Mouse (Mus musculus): ENCODE data around the gene Ntn3. TPM values are rescaled to one million over a fixed set of nuclear protein-coding genes. Genes with fewer than 3 reads are reported as not detected.

Ntn3 gene
- polyA plus RNA-seq, 1 experiment from 2014 or later, result 5.4 TPM

- WGBS, result 4% methylated on average over 62 of the region's 62 CpGs
- 0 out of 2 replicates have a peak overlapping the region, but pooled peaks have one; percentile 7 for H3K27ac ChIP-seq (ENCODE audit: low read length)
- H3K4me2 ChIP-seq (ENCODE audit: low read depth, low read length), result peak overlapping the region; percentile 90
- H3K9me3 ChIP-seq (replicated peaks; ENCODE audit: control insufficient read depth, low read length), result no peaks in the 10 kb centered on the region
- H3K4me3 ChIP-seq (replicated peaks; ENCODE audit: low read length), result peak overlapping the region; percentile 67
- no peaks in the 10 kb centered on the region for H3K36me3 ChIP-seq (ENCODE audit: control insufficient read depth, insufficient read depth, low read length)
- H3K9ac ChIP-seq (ENCODE audit: low read length), result peak overlapping the region; percentile 77
- peak; percentile 7; the same call in 1 of the 2 replicates for ATAC-seq (ENCODE audit: insufficient read depth, low FRiP score)
- H3K27me3 ChIP-seq (ENCODE audit: control insufficient read depth, insufficient read depth, low read length), result peaks cover 14% of the 10 kb centered on the region; the same call in 1 of the 2 replicates
- peaks cover 66% of the 10 kb centered on the region for H3K4me1 ChIP-seq (ENCODE audit: control insufficient read depth, insufficient read depth, low read length)
Measured at GRCm38 (mm10) chr17:24206451-24207351, 2.6 kb downstream of the Ntn3 start.

DNA sequence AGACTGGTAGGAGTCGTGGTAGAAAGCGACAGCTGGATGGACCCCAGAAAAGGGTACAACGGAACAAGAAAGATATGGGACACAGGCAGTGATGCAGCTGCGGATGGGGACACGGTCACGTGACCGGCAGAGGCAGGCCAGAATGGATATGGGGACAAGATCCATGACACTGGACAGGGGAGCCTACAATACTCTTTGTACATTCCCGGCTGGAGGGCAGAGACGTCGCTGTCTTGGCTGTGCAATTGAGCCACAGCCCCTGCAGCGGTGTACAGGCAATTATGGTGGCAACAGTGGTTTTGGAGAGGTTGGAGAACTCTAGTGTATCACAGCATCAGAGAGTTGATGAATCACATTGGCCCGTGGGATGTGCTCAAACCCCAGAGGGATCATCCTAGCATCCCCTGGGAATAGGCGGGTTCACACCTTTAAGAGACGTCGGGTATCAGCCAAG, 3.4 kb downstream of the Ntn3 start:
- Histone ChIP-seq H3K36me3 (ENCODE audit: control insufficient read depth, insufficient read depth, low read length) (no peaks in the 10 kb centered on the region), H3K9me3 (replicated peaks; ENCODE audit: control insufficient read depth, low read length) (no peaks in the 10 kb centered on the region), H3K27me3 (ENCODE audit: control insufficient read depth, insufficient read depth, low read length) (peaks cover 14% of the 10 kb centered on the region; the same call in 1 of the 2 replicates), H3K4me2 (ENCODE audit: low read depth, low read length) (peak overlapping the region; percentile 90), H3K4me1 (ENCODE audit: control insufficient read depth, insufficient read depth, low read length) (peaks cover 59% of the 10 kb centered on the region), H3K4me3 (replicated peaks; ENCODE audit: low read length) (peak overlapping the region; percentile 67), H3K9ac (ENCODE audit: low read length) (peak overlapping the region; percentile 82), H3K27ac (ENCODE audit: low read length) (peak overlapping the region; percentile 41; the same call in 1 of the 2 replicates)
- ATAC-seq (ENCODE audit: insufficient read depth, low FRiP score), result no peak; the same call in 1 of the 2 replicates
- 7% methylated on average over 15 of the region's 15 CpGs for WGBS

GRCm38 (mm10) chr17:24205284-24205888, 3.9 kb downstream of the Ntn3 start, which contains the start of gene Tbc1d24:
TSS of gene Tbc1d24 (minus strand) at chr17:24205562.
- Histone ChIP-seq H3K4me1 (ENCODE audit: control insufficient read depth, insufficient read depth, low read length) (peaks cover 56% of the 10 kb centered on the region), H3K4me3 (replicated peaks; ENCODE audit: low read length) (peak within 1 kb of the TSS; percentile 67), H3K36me3 (ENCODE audit: control insufficient read depth, insufficient read depth, low read length) (no peaks in the 10 kb centered on the region), H3K27me3 (ENCODE audit: control insufficient read depth, insufficient read depth, low read length) (peaks cover 14% of the 10 kb centered on the region; the same call in 1 of the 2 replicates), H3K9me3 (replicated peaks; ENCODE audit: control insufficient read depth, low read length) (no peaks in the 10 kb centered on the region), H3K27ac (ENCODE audit: low read length) (peak within 1 kb of the TSS; percentile 41; the same call in 1 of the 2 replicates), H3K9ac (ENCODE audit: low read length) (peak within 1 kb of the TSS; percentile 82), H3K4me2 (ENCODE audit: low read depth, low read length) (peak within 1 kb of the TSS; percentile 90)
- peak; percentile 55 for ATAC-seq (ENCODE audit: insufficient read depth, low FRiP score)
- WGBS, result under 1% methylated on average over 65 of the region's 65 CpGs

- Histone ChIP-seq H3K4me1 (ENCODE audit: control insufficient read depth, insufficient read depth, low read length) (peaks cover 54% of the 10 kb centered on the region), H3K36me3 (ENCODE audit: control insufficient read depth, insufficient read depth, low read length) (no peaks in the 10 kb centered on the region), H3K27me3 (ENCODE audit: control insufficient read depth, insufficient read depth, low read length) (peaks cover 14% of the 10 kb centered on the region; the same call in 1 of the 2 replicates), H3K4me3 (replicated peaks; ENCODE audit: low read length) (peak overlapping the region; percentile 67), H3K9ac (ENCODE audit: low read length) (peak overlapping the region; percentile 82), H3K27ac (ENCODE audit: low read length) (0 out of 2 replicates have a peak overlapping the region, but pooled peaks have one; percentile 25), H3K4me2 (ENCODE audit: low read depth, low read length) (peak overlapping the region; percentile 90), H3K9me3 (replicated peaks; ENCODE audit: control insufficient read depth, low read length) (no peaks in the 10 kb centered on the region)
- ATAC-seq (ENCODE audit: insufficient read depth, low FRiP score), result no peak
- 6% methylated on average over 7 of the region's 7 CpGs for WGBS
Measured at GRCm38 (mm10) chr17:24204846-24205245, 4.5 kb downstream of the Ntn3 start.

DNA sequence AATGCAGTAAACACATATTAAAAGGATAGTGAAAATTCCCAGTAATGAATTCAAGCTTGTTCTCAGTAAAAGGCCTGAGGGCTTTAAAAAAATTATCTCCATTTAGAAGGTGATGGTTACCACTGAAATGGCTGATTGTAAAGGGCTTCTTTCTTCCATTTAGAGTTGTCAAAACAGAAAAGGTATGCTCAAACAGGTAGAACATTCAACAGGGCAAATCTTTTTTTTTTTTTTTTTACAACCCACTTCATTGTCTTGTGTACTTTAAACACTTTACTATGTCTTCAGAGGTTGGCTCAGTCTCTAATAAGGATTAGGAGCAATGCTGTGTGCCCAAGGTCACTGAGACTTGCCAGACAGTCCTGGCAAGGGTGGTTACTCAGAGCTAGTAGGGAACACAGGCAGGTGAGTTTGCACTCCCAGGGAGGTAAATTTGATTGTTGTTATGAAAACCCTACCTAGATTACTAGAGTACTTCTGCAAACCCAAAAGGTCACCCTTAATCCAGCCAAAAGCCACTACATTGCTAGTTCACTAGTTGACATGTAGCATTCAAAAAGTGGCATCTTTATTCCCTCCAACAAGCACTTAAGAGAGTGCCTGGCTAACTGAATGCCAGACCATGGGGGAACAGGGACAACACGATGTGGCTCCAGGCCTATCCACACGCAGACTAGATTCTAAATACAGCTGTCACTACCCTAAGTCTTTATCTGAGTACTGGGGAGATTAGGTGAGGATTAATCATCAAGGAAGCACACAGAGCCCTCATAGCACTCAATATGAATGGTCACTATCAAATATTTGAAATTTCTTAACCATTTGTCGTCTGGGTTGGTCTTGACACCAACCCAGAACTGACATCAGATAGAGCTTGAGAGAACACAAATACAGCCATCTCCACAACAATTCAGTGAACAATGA, 5.5 kb downstream of the Ntn3 start:
- Histone ChIP-seq H3K27ac (ENCODE audit: low read length) (no peak overlapping the region), H3K4me1 (ENCODE audit: control insufficient read depth, insufficient read depth, low read length) (peaks cover 46% of the 10 kb centered on the region), H3K27me3 (ENCODE audit: control insufficient read depth, insufficient read depth, low read length) (peaks cover 14% of the 10 kb centered on the region; the same call in 1 of the 2 replicates), H3K4me3 (replicated peaks; ENCODE audit: low read length) (no peak overlapping the region), H3K9ac (ENCODE audit: low read length) (no peak overlapping the region), H3K36me3 (ENCODE audit: control insufficient read depth, insufficient read depth, low read length) (no peaks in the 10 kb centered on the region), H3K9me3 (replicated peaks; ENCODE audit: control insufficient read depth, low read length) (no peaks in the 10 kb centered on the region), H3K4me2 (ENCODE audit: low read depth, low read length) (peak overlapping the region; percentile 90)
- 58% methylated on average over 3 of the region's 3 CpGs for WGBS
- no peak for ATAC-seq (ENCODE audit: insufficient read depth, low FRiP score)

DNA sequence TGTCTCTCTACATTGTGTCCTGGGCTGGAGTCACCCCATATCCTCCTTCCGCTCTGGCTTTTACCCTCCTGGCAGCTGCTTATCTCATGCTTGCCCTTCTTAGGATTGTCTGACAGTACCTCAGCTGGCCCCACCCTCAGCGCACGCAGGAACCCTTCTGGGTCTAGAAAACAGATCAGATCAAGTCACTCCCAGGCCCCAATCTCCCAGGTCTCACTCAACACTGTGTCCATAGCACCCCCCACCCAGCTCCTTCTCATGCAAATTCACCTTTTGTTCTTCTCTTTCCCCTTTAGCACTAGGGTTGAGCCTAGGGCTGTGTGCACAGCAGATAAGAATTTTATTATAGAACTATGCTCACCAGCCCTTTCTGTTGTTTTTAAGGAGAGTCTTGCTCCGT, 6.3 kb downstream of the Ntn3 start:
- no peaks in the 10 kb centered on the region for H3K9me3 ChIP-seq (replicated peaks; ENCODE audit: control insufficient read depth, low read length)
- H3K4me2 ChIP-seq (ENCODE audit: low read depth, low read length), result no peak overlapping the region
- 48% methylated on average over 4 of the region's 4 CpGs for WGBS
- no peak for ATAC-seq (ENCODE audit: insufficient read depth, low FRiP score)
- no peak overlapping the region for H3K9ac ChIP-seq (ENCODE audit: low read length)
- no peaks in the 10 kb centered on the region for H3K36me3 ChIP-seq (ENCODE audit: control insufficient read depth, insufficient read depth, low read length)
- no peak overlapping the region for H3K4me3 ChIP-seq (replicated peaks; ENCODE audit: low read length)
- peaks cover 12% of the 10 kb centered on the region; the same call in 1 of the 2 replicates for H3K27me3 ChIP-seq (ENCODE audit: control insufficient read depth, insufficient read depth, low read length)
- no peak overlapping the region for H3K27ac ChIP-seq (ENCODE audit: low read length)
- peaks cover 39% of the 10 kb centered on the region for H3K4me1 ChIP-seq (ENCODE audit: control insufficient read depth, insufficient read depth, low read length)

GRCm38 (mm10) chr17:24201092-24201491, 8.2 kb downstream of the Ntn3 start:
- no peak for ATAC-seq (ENCODE audit: insufficient read depth, low FRiP score)
- Histone ChIP-seq H3K4me2 (ENCODE audit: low read depth, low read length) (no peak overlapping the region), H3K9ac (ENCODE audit: low read length) (no peak overlapping the region), H3K36me3 (ENCODE audit: control insufficient read depth, insufficient read depth, low read length) (no peaks in the 10 kb centered on the region), H3K27me3 (ENCODE audit: control insufficient read depth, insufficient read depth, low read length) (0 out of 2 replicates have a peak, but pooled peaks cover 3% of the 10 kb centered on the region), H3K4me1 (ENCODE audit: control insufficient read depth, insufficient read depth, low read length) (peaks cover 21% of the 10 kb centered on the region), H3K27ac (ENCODE audit: low read length) (no peak overlapping the region), H3K9me3 (replicated peaks; ENCODE audit: control insufficient read depth, low read length) (no peaks in the 10 kb centered on the region), H3K4me3 (replicated peaks; ENCODE audit: low read length) (no peak overlapping the region)
- WGBS, result 83% methylated on average over 4 of the region's 4 CpGs

DNA sequence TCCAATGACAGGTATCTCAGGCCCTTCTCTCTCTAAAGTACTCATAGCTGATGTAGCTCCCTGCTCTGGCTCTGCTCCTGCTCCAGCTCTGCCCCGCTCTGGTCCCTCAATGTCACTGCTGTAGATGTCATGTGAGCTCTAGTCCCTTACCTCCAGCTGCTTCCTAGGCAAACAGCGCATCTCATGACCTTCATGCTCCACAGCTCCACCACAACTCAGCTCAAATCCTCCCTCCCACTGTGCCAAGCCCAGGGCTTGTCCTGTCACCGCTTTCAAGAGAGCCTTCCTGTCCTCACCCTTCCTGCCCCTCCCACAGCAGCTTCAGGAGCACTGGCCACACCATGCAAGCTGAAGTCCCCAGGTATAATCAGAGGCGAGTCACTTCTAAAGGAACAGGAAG, 9.6 kb downstream of the Ntn3 start:
- Histone ChIP-seq H3K9me3 (replicated peaks; ENCODE audit: control insufficient read depth, low read length) (no peaks in the 10 kb centered on the region), H3K36me3 (ENCODE audit: control insufficient read depth, insufficient read depth, low read length) (no peaks in the 10 kb centered on the region), H3K9ac (ENCODE audit: low read length) (no peak overlapping the region), H3K4me2 (ENCODE audit: low read depth, low read length) (no peak overlapping the region), H3K4me3 (replicated peaks; ENCODE audit: low read length) (no peak overlapping the region), H3K27me3 (ENCODE audit: control insufficient read depth, insufficient read depth, low read length) (no peaks in the 10 kb centered on the region), H3K27ac (ENCODE audit: low read length) (no peak overlapping the region), H3K4me1 (ENCODE audit: control insufficient read depth, insufficient read depth, low read length) (peaks cover 12% of the 10 kb centered on the region)
- ATAC-seq (ENCODE audit: insufficient read depth, low FRiP score), result no peak
- WGBS, result 66% methylated on average over 4 of the region's 4 CpGs

Measured in stomach, embryonic 16.5 days (tissue).